Mouse (Mus musculus): ENCODE results near the gene Opn3. TPM values are rescaled to one million over a fixed set of nuclear protein-coding genes. Genes with fewer than 3 reads are reported as not detected.

Gene Opn3
- polyA plus RNA-seq, 1 experiment, result 1.7 TPM

- WGBS, result 63% methylated on average over 10 of the region's 10 CpGs
- H3K4me1 ChIP-seq (ENCODE audit: control insufficient read depth, insufficient read depth, low read length), result no peaks in the 10 kb centered on the region; the same call in 1 of the 2 replicates
- H3K4me3 ChIP-seq (replicated peaks; ENCODE audit: extremely low read depth, low read depth, low read length), result no peak overlapping the region
- no peak for TF ChIP-seq CTCF (IDR thresholded peaks at IDR 0.05; ENCODE audit: insufficient read depth, low read length)
- no peak for TF ChIP-seq POLR2A (IDR thresholded peaks at IDR 0.05; ENCODE audit: borderline replicate concordance, extremely low read depth, low read depth, low read length)
- DNase-seq, result no peak
Measured at GRCm38 (mm10) chr1:175631721-175632221, 60.8 kb downstream of the Opn3 start.

GRCm38 (mm10) chr1:175631080-175631479, 61.5 kb downstream of the Opn3 start:
- 72% methylated on average over 3 of the region's 3 CpGs for WGBS
- no peaks in the 10 kb centered on the region; the same call in 1 of the 2 replicates for H3K4me1 ChIP-seq (ENCODE audit: control insufficient read depth, insufficient read depth, low read length)
- no peak overlapping the region for H3K4me3 ChIP-seq (replicated peaks; ENCODE audit: extremely low read depth, low read depth, low read length)
- no peak for TF ChIP-seq POLR2A (IDR thresholded peaks at IDR 0.05; ENCODE audit: borderline replicate concordance, extremely low read depth, low read depth, low read length)
- no peak for TF ChIP-seq CTCF (IDR thresholded peaks at IDR 0.05; ENCODE audit: insufficient read depth, low read length)
- DNase-seq, result no peak

DNA sequence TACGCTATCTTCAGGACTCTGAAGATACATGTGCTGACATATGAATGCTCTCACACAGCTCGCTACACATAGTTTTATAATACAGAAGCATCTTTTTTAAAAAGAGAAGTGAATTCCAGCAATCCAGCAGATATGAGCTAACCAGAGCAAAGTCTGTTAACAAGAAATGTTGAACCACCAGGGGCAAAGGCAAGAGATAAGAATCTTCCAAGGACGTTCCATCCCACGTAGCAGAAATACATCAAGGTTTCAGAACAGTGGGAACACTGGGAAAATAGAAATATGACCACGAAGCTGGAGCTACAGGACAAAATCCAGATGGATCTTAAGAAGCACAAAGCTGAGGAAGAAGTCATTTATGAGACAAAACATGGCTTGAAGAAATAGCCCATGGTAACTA, 62.2 kb downstream of the Opn3 start:
- TF ChIP-seq POLR2A (IDR thresholded peaks at IDR 0.05; ENCODE audit: borderline replicate concordance, extremely low read depth, low read depth, low read length) (no peak), CTCF (IDR thresholded peaks at IDR 0.05; ENCODE audit: insufficient read depth, low read length) (no peak)

GRCm38 (mm10) chr1:175629248-175629647, 63.3 kb downstream of the Opn3 start:
- no peak overlapping the region for H3K4me3 ChIP-seq (replicated peaks; ENCODE audit: extremely low read depth, low read depth, low read length)
- TF ChIP-seq POLR2A (IDR thresholded peaks at IDR 0.05; ENCODE audit: borderline replicate concordance, extremely low read depth, low read depth, low read length), result no peak
- TF ChIP-seq CTCF (IDR thresholded peaks at IDR 0.05; ENCODE audit: insufficient read depth, low read length), result no peak
- peaks cover 7% of the 10 kb centered on the region for H3K4me1 ChIP-seq (ENCODE audit: control insufficient read depth, insufficient read depth, low read length)
- no peak for DNase-seq
- 77% methylated on average over 6 of the region's 6 CpGs for WGBS

More for the DNA sequence above, 62.2 kb downstream of the Opn3 start:
- no peaks in the 10 kb centered on the region; the same call in 1 of the 2 replicates for H3K4me1 ChIP-seq (ENCODE audit: control insufficient read depth, insufficient read depth, low read length)
- no peak for DNase-seq
- no peak overlapping the region for H3K4me3 ChIP-seq (replicated peaks; ENCODE audit: extremely low read depth, low read depth, low read length)
- WGBS, result 74% methylated on average over 5 of the region's 5 CpGs

- H3K4me3 ChIP-seq (replicated peaks; ENCODE audit: extremely low read depth, low read depth, low read length), result peak overlapping the region; percentile 57
- DNase-seq, result no peak
- WGBS, result 48% methylated on average over 1 of the region's 1 CpGs
- peak; percentile 38 for TF ChIP-seq CTCF (IDR thresholded peaks at IDR 0.05; ENCODE audit: insufficient read depth, low read length)
- no peak for TF ChIP-seq POLR2A (IDR thresholded peaks at IDR 0.05; ENCODE audit: borderline replicate concordance, extremely low read depth, low read depth, low read length)
- peaks cover 8% of the 10 kb centered on the region for H3K4me1 ChIP-seq (ENCODE audit: control insufficient read depth, insufficient read depth, low read length)
Measured at GRCm38 (mm10) chr1:175625990-175626692, 66.4 kb downstream of the Opn3 start.

DNA sequence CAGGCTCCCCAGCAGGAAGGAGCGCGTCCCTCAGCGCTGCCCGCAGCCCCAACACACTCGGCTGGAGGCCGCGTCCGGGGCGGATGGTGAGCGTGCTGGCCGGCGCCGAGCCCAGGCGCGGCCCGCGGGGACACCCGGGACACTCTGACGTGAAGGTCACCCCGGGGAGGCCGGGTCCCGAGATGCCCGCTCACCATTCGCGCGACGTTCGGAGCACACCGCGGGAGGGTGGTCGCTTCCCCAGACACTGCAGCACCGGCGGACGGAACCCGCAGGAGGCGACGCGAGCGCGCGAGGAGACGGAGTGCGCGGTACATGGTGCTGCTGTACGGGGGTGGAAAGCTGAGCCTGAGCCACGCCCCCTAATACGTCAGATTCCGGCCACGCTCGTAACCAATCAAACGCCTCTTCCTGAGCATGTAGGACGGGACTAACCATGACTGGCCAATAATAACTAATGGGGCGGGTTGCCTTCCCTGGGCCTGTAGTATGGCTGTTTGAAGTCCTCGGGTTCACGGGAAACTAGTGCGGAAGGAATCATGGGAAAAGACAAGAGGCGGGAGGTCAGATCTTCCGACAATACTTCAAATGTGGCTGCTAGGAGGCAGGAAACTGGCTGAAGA, 67.2 kb downstream of the Opn3 start, which contains the start of gene Fh1:
Gene Fh1, minus strand, starts transcription at position 379 of the 623 bp plus-strand sequence.
- TF ChIP-seq POLR2A (IDR thresholded peaks at IDR 0.05; ENCODE audit: borderline replicate concordance, extremely low read depth, low read depth, low read length) (peak; percentile 90; the same call in 1 of the 2 replicates), CTCF (IDR thresholded peaks at IDR 0.05; ENCODE audit: insufficient read depth, low read length) (no peak)
- Histone ChIP-seq H3K4me3 (replicated peaks; ENCODE audit: extremely low read depth, low read depth, low read length) (peak within 1 kb of the TSS; percentile 93), H3K4me1 (ENCODE audit: control insufficient read depth, insufficient read depth, low read length) (peaks cover 8% of the 10 kb centered on the region)
- under 1% methylated on average over 58 of the region's 58 CpGs for WGBS
- DNase-seq, result peak; percentile 95

DNA sequence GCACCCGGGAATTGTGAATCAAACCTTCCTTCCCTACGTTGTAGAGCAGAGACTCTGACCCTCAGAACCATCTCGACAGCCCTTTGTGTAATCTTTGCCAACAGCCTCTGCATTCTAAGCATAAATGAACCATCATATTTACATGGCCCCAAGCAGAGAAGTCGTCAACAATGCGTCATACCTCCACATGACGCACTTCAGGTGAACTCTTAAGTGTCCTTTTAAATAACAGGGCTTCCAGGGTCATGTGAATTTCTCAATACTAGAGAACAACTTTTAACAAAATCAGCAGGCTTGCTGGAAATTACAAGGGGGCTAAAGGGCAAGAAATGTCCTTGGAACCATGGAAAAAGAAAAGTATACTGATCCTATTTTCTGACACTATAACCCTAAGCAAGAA, 68.9 kb downstream of the Opn3 start:
- WGBS, result 71% methylated on average over 6 of the region's 6 CpGs
- no peak for TF ChIP-seq POLR2A (IDR thresholded peaks at IDR 0.05; ENCODE audit: borderline replicate concordance, extremely low read depth, low read depth, low read length)
- no peak for TF ChIP-seq CTCF (IDR thresholded peaks at IDR 0.05; ENCODE audit: insufficient read depth, low read length)
- no peak for DNase-seq
- H3K4me3 ChIP-seq (replicated peaks; ENCODE audit: extremely low read depth, low read depth, low read length), result no peak overlapping the region
- H3K4me1 ChIP-seq (ENCODE audit: control insufficient read depth, insufficient read depth, low read length), result peaks cover 8% of the 10 kb centered on the region

DNA sequence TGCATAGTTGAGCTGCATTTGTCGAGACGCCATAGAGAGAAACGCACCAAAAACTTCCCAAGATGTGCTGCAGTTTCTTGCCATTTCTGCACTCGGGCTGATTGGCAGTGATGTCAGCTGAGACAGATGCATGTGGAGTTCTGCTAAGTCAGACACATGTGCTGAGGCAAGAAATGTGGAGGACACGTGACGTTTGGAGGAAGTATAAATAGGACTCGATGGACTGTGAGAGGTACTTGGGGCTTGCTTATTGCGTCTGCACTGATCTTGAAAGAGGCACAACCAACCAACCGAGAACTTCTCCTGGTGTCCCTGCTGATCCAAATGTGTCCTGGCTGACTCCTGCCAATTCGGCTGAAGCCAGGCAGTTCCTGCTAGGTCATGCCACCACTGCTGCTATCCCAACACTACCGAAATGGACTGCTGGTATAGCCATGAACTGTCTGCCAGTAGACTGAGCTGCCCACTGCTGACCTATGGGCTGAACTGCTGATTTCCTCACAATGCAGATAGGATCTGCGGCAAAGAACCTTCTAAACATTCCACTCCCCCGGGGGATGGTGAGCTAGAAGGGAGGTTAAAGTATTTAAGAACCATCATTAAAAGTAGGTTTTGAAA, 72.7 kb downstream of the Opn3 start, which contains the start of gene Kmo:
Gene Kmo, plus strand, starts transcription at position 568 of the 618 bp plus-strand sequence.
- no peak for DNase-seq
- no peak for TF ChIP-seq CTCF (IDR thresholded peaks at IDR 0.05; ENCODE audit: insufficient read depth, low read length)
- TF ChIP-seq POLR2A (IDR thresholded peaks at IDR 0.05; ENCODE audit: borderline replicate concordance, extremely low read depth, low read depth, low read length), result no peak
- WGBS, result 89% methylated on average over 13 of the region's 13 CpGs
- Histone ChIP-seq H3K4me3 (replicated peaks; ENCODE audit: extremely low read depth, low read depth, low read length) (no peak within 1 kb of the TSS), H3K4me1 (ENCODE audit: control insufficient read depth, insufficient read depth, low read length) (peaks cover 8% of the 10 kb centered on the region)

GRCm38 (mm10) chr1:175614992-175615391, 77.6 kb downstream of the Opn3 start:
- 95% methylated on average over 9 of the region's 9 CpGs for WGBS
- TF ChIP-seq CTCF (IDR thresholded peaks at IDR 0.05; ENCODE audit: insufficient read depth, low read length) (no peak), POLR2A (IDR thresholded peaks at IDR 0.05; ENCODE audit: borderline replicate concordance, extremely low read depth, low read depth, low read length) (no peak)
- no peak for DNase-seq
- no peak overlapping the region for H3K4me3 ChIP-seq (replicated peaks; ENCODE audit: extremely low read depth, low read depth, low read length)
- no peaks in the 10 kb centered on the region for H3K4me1 ChIP-seq (ENCODE audit: control insufficient read depth, insufficient read depth, low read length)

Other genes starting within 250 kb of the Opn3 start
- 0.07 and 0.45 TPM in 2 replicates for gene Rgs7, start 200.3 kb downstream of the Opn3 start, polyA plus RNA-seq (2012; rRNA removed)
- 1.1 and 1.8 TPM in 2 replicates for gene Kmo, start 72.4 kb downstream of the Opn3 start, polyA plus RNA-seq (2012; rRNA removed)
- 14.0 and 25.1 TPM in 2 replicates for gene Fh1, start 67.1 kb downstream of the Opn3 start, polyA plus RNA-seq (2012; rRNA removed)
- 8.0 and 16.3 TPM in 2 replicates for gene Chml, start 125 bp upstream of the Opn3 start, polyA plus RNA-seq (2012; rRNA removed)
- not detected in 2 replicates for gene Wdr64, start 5.8 kb upstream of the Opn3 start, polyA plus RNA-seq (2012; rRNA removed)
- gene Exo1, start 187.8 kb upstream of the Opn3 start, polyA plus RNA-seq (2012; rRNA removed), result 0.08 and 0.19 TPM in 2 replicates
- not detected in 2 replicates for gene Gm38100, start 227.6 kb upstream of the Opn3 start, polyA plus RNA-seq (2012; rRNA removed)

All from lung, adult 2 months (tissue).